Mouse (Mus musculus) heart, adult 2 months (tissue): ENCODE measurements around the gene Gnat1. TPM values are rescaled to one million over a fixed set of nuclear protein-coding genes. Genes with fewer than 3 reads are reported as not detected.

ENCODE experiments used
- DNase-seq, 2 experiments: peaks; one replicate each; pipeline ENCODE4 v3.0.0; 2021
- H3K27ac ChIP-seq: fragments of 200-600 bp; 2 replicates; pipeline ENCODE4 v1.8.1; 2022
- H3K27me3 ChIP-seq: fragments of 200-500 bp; 2 replicates; pipeline ENCODE4 v1.6.1; 2012; ENCODE audit warnings: mild to moderate bottlenecking, low read length, inconsistent platforms, mixed read lengths; ENCODE audit not compliant: control insufficient read depth, insufficient read depth
- H3K36me3 ChIP-seq: fragments of 200-500 bp; 2 replicates; pipeline ENCODE4 v1.6.1; 2012; ENCODE audit warnings: low read length, inconsistent platforms; ENCODE audit not compliant: control insufficient read depth, insufficient read depth
- H3K4me1 ChIP-seq: fragments of 200-500 bp; 2 replicates; pipeline ENCODE4 v1.6.1; 2011; ENCODE audit warnings: low read length; ENCODE audit not compliant: control insufficient read depth, insufficient read depth
- H3K4me3 ChIP-seq: fragments of 200-600 bp; 2 replicates; pipeline ENCODE4 v1.8.1; 2022
- H3K79me2 ChIP-seq: fragments of 200-500 bp; replicated peaks from 2 replicates; pipeline ENCODE4 v1.6.1; 2012; ENCODE audit warnings: mild to moderate bottlenecking, inconsistent platforms, low read length, moderate library complexity, mixed read lengths; ENCODE audit not compliant: control insufficient read depth, insufficient read depth
- H3K9ac ChIP-seq: fragments of 200-500 bp; 2 replicates; pipeline ENCODE4 v1.6.1; 2012; ENCODE audit warnings: low read depth, mild to moderate bottlenecking, control low read depth, inconsistent platforms, low read length, mixed read lengths
- CTCF ChIP-seq: fragments of 200-600 bp; IDR thresholded peaks from 2 replicates; pipeline ENCODE4 v1.8.1; 2022; ENCODE audit warnings: antibody characterized with exemption, mild to moderate bottlenecking, moderate library complexity
- EP300 ChIP-seq: fragments of 200-500 bp; IDR thresholded peaks from 2 replicates; pipeline ENCODE4 v1.6.1; 2011; ENCODE audit warnings: low read depth, low read length, control low read depth; ENCODE audit not compliant: insufficient read depth
- POLR2A ChIP-seq: fragments of 200-500 bp; IDR thresholded peaks from 2 replicates; pipeline ENCODE4 v1.6.1; 2011; ENCODE audit warnings: mild to moderate bottlenecking, low read depth, low read length, control low read depth; ENCODE audit not compliant: insufficient read depth
- WGBS: fragments of 180-500 bp; shearing (Covaris S2); methylation state at CpG from one replicate; pipeline ENCODE4 v1.1.7; 2018; 5-methylcytosine and 5-hydroxymethylcytosine counted together
- intact Hi-C: fragments of 180-260 bp; cut with DNase I; formaldehyde crosslinking; loops from one replicate; pipeline ENCODE4 v1.15.1; 2025
- polyA plus RNA-seq: library from polyadenylated mRNA; depleted of rRNA; stranded (reverse); fragments of >200 nt; gene quantifications from 2 replicates; pipeline ENCODE4 v1.2.3, GENCODE M21; 2012
- total RNA-seq, 2 experiments: library from RNA; stranded (reverse); gene quantifications; 2 replicates each; pipeline ENCODE4 v1.2.3; 2021

Gene Gnat1
- total and polyA plus RNA-seq, 3 experiments = not detected

- H3K9ac ChIP-seq = no peak overlapping the region
- no peaks in the 10 kb centered on the region for H3K27me3 ChIP-seq
- no peak for TF ChIP-seq EP300
- 66% methylated on average over 3 of the region's 3 CpGs for WGBS
- H3K27ac ChIP-seq = peak overlapping the region; percentile 26
- H3K79me2 ChIP-seq = no peaks in the 10 kb centered on the region
- H3K4me3 ChIP-seq = no peak overlapping the region
- no peak for DNase-seq
- H3K36me3 ChIP-seq = peaks cover 2% of the 10 kb centered on the region; the same call in 1 of the 2 replicates
- intact Hi-C loops = no loop called here
- H3K4me1 ChIP-seq = peaks cover 23% of the 10 kb centered on the region
Observed at GRCm38 (mm10) chr9:107702606-107703185, 23.2 kb upstream of the Gnat1 start.

GRCm38 (mm10) chr9:107701594-107701993 lies 22.1 kb upstream of the Gnat1 start:
- no peak overlapping the region for H3K9ac ChIP-seq
- no peak overlapping the region for H3K4me3 ChIP-seq
- H3K27ac ChIP-seq = peak overlapping the region; percentile 28; the same call in 1 of the 2 replicates
- TF ChIP-seq EP300 = no peak
- TF ChIP-seq POLR2A = no peak
- TF ChIP-seq CTCF = no peak
- WGBS = 22% methylated on average over 12 of the region's 12 CpGs
- H3K79me2 ChIP-seq = no peaks in the 10 kb centered on the region
- H3K4me1 ChIP-seq = peaks cover 25% of the 10 kb centered on the region
- peak; percentile 76 to 81 for DNase-seq
- H3K27me3 ChIP-seq = no peaks in the 10 kb centered on the region
- intact Hi-C loops = no loop called here
- peaks cover 2% of the 10 kb centered on the region; the same call in 1 of the 2 replicates for H3K36me3 ChIP-seq

GRCm38 (mm10) chr9:107700114-107700571 lies 20.6 kb upstream of the Gnat1 start:
- intact Hi-C loops = no loop called here
- no peak overlapping the region for H3K4me3 ChIP-seq
- peak overlapping the region; percentile 26 for H3K27ac ChIP-seq
- TF ChIP-seq EP300 (no peak), CTCF (no peak), POLR2A (no peak)
- H3K36me3 ChIP-seq = peaks cover 2% of the 10 kb centered on the region; the same call in 1 of the 2 replicates
- H3K4me1 ChIP-seq = peaks cover 35% of the 10 kb centered on the region
- H3K9ac ChIP-seq = no peak overlapping the region
- no peaks in the 10 kb centered on the region for H3K27me3 ChIP-seq
- WGBS = 26% methylated on average over 6 of the region's 6 CpGs
- no peaks in the 10 kb centered on the region for H3K79me2 ChIP-seq
- DNase-seq = peak in 1 of 2 experiments; percentile 63

DNA sequence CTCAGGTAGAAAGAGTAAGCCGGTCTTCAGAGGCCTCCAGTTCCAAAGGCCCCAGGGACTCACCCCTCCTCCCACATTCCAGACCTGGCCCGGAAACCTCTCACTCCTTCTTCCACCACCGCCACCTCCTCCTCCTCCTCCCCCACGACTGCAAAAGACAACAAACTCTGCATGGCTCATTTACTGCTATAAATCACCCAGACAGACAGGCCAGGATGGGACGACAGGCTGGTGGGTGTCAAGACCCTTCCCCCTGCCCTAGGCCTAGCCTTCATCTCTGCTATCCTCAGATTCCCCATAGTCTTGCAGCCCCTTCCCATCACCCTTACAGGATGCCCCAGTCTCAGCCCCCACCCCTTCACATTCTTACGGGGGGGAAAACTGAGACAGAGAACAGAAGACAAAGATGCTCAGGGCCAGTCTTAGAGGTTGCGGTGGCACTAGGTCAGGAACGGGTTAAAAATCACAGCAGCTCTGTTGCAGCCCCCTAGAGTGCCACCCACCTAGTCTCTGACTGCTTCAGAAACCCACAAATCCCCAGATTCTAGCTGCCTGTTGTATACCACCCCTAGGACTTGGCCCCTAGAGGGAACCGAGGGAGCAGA lies 20.0 kb upstream of the Gnat1 start:
- no peaks in the 10 kb centered on the region for H3K79me2 ChIP-seq
- peaks cover 39% of the 10 kb centered on the region for H3K4me1 ChIP-seq
- no peak for DNase-seq
- 45% methylated on average over 9 of the region's 9 CpGs for whole genome bisulfite sequencing
- intact Hi-C loops = no loop called here
- peak overlapping the region; percentile 26 for H3K27ac ChIP-seq
- no peaks in the 10 kb centered on the region for H3K27me3 ChIP-seq
- no peak for TF ChIP-seq POLR2A
- TF ChIP-seq CTCF = no peak
- no peak for TF ChIP-seq EP300
- H3K4me3 ChIP-seq = no peak overlapping the region
- H3K9ac ChIP-seq = no peak overlapping the region
- H3K36me3 ChIP-seq = peaks cover 2% of the 10 kb centered on the region; the same call in 1 of the 2 replicates

- H3K4me3 ChIP-seq = no peak overlapping the region
- 66% methylated on average over 14 of the region's 14 CpGs for WGBS
- no peaks in the 10 kb centered on the region for H3K27me3 ChIP-seq
- no peak for DNase-seq
- no peak overlapping the region for H3K9ac ChIP-seq
- intact Hi-C loops = no loop called here
- peak; percentile 48 for TF ChIP-seq CTCF
- TF ChIP-seq EP300 = no peak
- H3K4me1 ChIP-seq = peaks cover 39% of the 10 kb centered on the region
- no peaks in the 10 kb centered on the region for H3K79me2 ChIP-seq
- peak overlapping the region; percentile 23 for H3K27ac ChIP-seq
- H3K36me3 ChIP-seq = no peaks in the 10 kb centered on the region
Observed at GRCm38 (mm10) chr9:107698611-107699190, 19.2 kb upstream of the Gnat1 start.

DNA sequence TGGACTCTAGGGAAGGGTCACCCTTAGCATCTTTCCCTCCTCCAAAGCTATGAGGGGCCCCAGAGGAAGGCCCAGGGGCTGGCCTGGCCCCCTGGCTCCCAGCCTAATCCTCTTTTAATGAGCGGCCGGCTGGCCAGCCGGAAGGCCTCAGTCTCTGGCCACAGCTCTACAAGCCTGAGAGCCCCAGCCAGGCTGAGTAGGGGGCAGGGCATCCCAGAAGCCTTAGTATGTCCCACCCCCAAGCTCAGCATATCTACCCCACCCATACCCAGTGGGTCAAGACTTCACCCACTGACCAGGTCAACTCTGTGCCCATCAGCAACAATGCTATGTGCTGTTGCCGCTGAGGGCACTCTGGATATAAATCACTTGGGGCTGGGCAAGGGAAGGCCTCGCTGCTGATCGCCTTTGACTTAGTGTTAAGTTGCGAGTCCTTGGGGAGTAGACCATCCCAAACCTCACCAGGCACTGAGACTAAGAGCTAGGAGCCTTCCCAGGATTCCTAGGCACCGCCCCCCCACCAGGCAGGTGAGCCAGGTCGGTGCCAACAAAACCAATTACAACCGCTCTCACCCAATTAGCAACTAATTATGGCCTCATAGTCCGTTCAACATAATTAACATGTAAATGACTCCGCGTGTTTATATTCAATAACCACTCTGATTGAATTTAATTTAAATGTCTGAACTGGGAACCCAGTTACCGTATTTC lies 18.5 kb upstream of the Gnat1 start:
- TF ChIP-seq POLR2A = no peak
- no peak for TF ChIP-seq EP300
- TF ChIP-seq CTCF = no peak
- no peak for DNase-seq
- no peak overlapping the region for H3K9ac ChIP-seq
- H3K79me2 ChIP-seq = no peaks in the 10 kb centered on the region
- intact Hi-C loops = no loop called here
- H3K27ac ChIP-seq = peak overlapping the region; percentile 38
- 65% methylated on average over 14 of the region's 14 CpGs for WGBS
- H3K36me3 ChIP-seq = no peaks in the 10 kb centered on the region
- no peak overlapping the region for H3K4me3 ChIP-seq
- no peaks in the 10 kb centered on the region for H3K27me3 ChIP-seq
- H3K4me1 ChIP-seq = peaks cover 36% of the 10 kb centered on the region
